Mouse (Mus musculus) limb, embryonic 15.5 days (tissue): ENCODE measurements around the gene Fgr. TPM values are rescaled to one million over a fixed set of nuclear protein-coding genes. Genes with fewer than 3 reads are reported as not detected.

ENCODE experiments used
- ATAC-seq: fragments of 200-750 bp; cut with Nextera tagmentation; 2 replicates; pipeline ENCODE4 v1.8.0; 2017; ENCODE audit warnings: low read depth, moderate TSS enrichment; ENCODE audit not compliant: insufficient number of reproducible peaks, low FRiP score, low TSS enrichment
- H3K27ac ChIP-seq: fragments of 300-500 bp; sonication (generic); 2 replicates; pipeline ENCODE4 v1.5.1; 2015; ENCODE audit warnings: moderate library complexity, mild to moderate bottlenecking, inconsistent platforms
- H3K27me3 ChIP-seq: fragments of 300-500 bp; sonication (generic); 2 replicates; pipeline ENCODE4 v1.6.1; 2015; ENCODE audit warnings: inconsistent platforms
- H3K36me3 ChIP-seq: fragments of 300-500 bp; sonication (generic); 2 replicates; pipeline ENCODE4 v1.6.1; 2015; ENCODE audit warnings: inconsistent platforms
- H3K4me1 ChIP-seq: fragments of 300-500 bp; sonication (generic); 2 replicates; pipeline ENCODE4 v1.6.1; 2015; ENCODE audit warnings: inconsistent platforms
- H3K4me2 ChIP-seq: fragments of 300-500 bp; sonication (generic); 2 replicates; pipeline ENCODE4 v1.6.1; 2015; ENCODE audit warnings: mild to moderate bottlenecking, inconsistent platforms
- H3K4me3 ChIP-seq: fragments of 300-500 bp; sonication (generic); 2 replicates; pipeline ENCODE4 v1.5.1; 2015; ENCODE audit warnings: mild to moderate bottlenecking, inconsistent platforms
- H3K9ac ChIP-seq: fragments of 300-500 bp; sonication (generic); 2 replicates; pipeline ENCODE4 v1.6.1; 2015; ENCODE audit warnings: inconsistent platforms
- H3K9me3 ChIP-seq: fragments of 300-500 bp; sonication (generic); 2 replicates; pipeline ENCODE4 v1.6.1; 2016; ENCODE audit warnings: inconsistent platforms
- WGBS: fragments of 180-500 bp; shearing (Covaris S2); methylation state at CpG from one replicate; pipeline ENCODE4 v1.1.7; 2015; 5-methylcytosine and 5-hydroxymethylcytosine counted together
- polyA plus RNA-seq: library from polyadenylated mRNA; unstranded; fragments of >200 nt; fragmentation: Nextera tagmentation; extraction: Ambion mirVana; gene quantifications from 2 replicates; pipeline ENCODE4 v1.2.1, GENCODE M21; 2015

The Fgr gene
- polyA plus RNA-seq, 1 experiment from 2014 or later: 0.36 TPM

GRCm38 (mm10) chr4:133043798-133044646 lies 70.1 kb downstream of the Fgr start:
- WGBS: 34% methylated on average over 6 of the region's 6 CpGs
- Histone ChIP-seq H3K36me3 (no peaks in the 10 kb centered on the region), H3K27ac (peak overlapping the region; percentile 82), H3K9ac (no peak overlapping the region), H3K27me3 (no peaks in the 10 kb centered on the region), H3K4me3 (peak overlapping the region; percentile 22; the same call in 1 of the 2 replicates), H3K4me2 (peak overlapping the region; percentile 17; the same call in 1 of the 2 replicates), H3K4me1 (peaks cover 98% of the 10 kb centered on the region), H3K9me3 (no peaks in the 10 kb centered on the region)
- no peak for ATAC-seq

GRCm38 (mm10) chr4:133044647-133045094 lies 70.8 kb downstream of the Fgr start:
- 36% methylated on average over 6 of the region's 6 CpGs for WGBS
- no peaks in the 10 kb centered on the region for H3K27me3 ChIP-seq
- H3K27ac ChIP-seq: peak overlapping the region; percentile 82
- no peaks in the 10 kb centered on the region for H3K36me3 ChIP-seq
- H3K9me3 ChIP-seq: no peaks in the 10 kb centered on the region
- peaks cover 99% of the 10 kb centered on the region for H3K4me1 ChIP-seq
- ATAC-seq: no peak
- H3K4me2 ChIP-seq: 0 out of 2 replicates have a peak overlapping the region, but pooled peaks have one; percentile 0
- H3K9ac ChIP-seq: no peak overlapping the region
- no peak overlapping the region for H3K4me3 ChIP-seq

DNA sequence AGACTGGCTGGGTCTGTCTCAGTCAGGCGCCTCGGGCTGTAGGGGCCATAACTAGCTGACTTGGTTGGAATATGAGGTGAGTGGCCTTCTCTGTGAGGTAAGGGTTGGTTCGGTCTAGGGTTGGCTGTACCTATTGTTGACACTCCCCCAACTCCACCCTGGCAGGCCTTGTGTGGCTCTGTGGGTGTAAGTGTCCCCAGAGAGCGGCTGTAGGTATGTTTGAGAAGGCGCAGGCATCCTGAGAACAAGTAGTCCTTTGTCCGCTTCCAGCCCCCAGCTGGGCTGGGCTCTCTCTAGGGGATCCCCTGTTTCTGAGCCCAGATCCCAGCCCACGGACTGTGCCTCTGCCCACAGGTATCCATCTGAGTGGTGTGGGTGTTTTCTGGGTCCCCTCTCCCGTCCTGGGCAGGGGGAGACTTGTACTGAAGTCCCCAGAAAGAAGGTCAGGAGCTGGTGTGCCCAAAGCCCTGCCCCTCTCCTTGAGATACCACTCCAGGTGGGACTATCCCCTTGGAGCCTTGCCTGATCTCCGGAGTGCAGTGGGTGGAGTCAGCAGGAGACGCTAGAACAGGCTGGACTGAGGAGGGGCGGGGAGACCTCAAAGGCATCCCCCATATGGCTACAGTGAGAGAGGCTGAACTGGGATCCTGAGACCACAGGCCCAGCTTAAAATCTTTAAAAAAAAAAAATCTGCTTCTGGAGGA lies 72.0 kb downstream of the Fgr start:
- no peaks in the 10 kb centered on the region for H3K9me3 ChIP-seq
- H3K9ac ChIP-seq: no peak overlapping the region
- ATAC-seq: no peak
- H3K27ac ChIP-seq: peak overlapping the region; percentile 82
- peaks cover 100% of the 10 kb centered on the region for H3K4me1 ChIP-seq
- H3K36me3 ChIP-seq: no peaks in the 10 kb centered on the region
- WGBS: 37% methylated on average over 11 of the region's 11 CpGs
- 0 out of 2 replicates have a peak overlapping the region, but pooled peaks have one; percentile 10 for H3K4me2 ChIP-seq
- H3K27me3 ChIP-seq: no peaks in the 10 kb centered on the region
- H3K4me3 ChIP-seq: no peak overlapping the region; the same call in 1 of the 2 replicates

DNA sequence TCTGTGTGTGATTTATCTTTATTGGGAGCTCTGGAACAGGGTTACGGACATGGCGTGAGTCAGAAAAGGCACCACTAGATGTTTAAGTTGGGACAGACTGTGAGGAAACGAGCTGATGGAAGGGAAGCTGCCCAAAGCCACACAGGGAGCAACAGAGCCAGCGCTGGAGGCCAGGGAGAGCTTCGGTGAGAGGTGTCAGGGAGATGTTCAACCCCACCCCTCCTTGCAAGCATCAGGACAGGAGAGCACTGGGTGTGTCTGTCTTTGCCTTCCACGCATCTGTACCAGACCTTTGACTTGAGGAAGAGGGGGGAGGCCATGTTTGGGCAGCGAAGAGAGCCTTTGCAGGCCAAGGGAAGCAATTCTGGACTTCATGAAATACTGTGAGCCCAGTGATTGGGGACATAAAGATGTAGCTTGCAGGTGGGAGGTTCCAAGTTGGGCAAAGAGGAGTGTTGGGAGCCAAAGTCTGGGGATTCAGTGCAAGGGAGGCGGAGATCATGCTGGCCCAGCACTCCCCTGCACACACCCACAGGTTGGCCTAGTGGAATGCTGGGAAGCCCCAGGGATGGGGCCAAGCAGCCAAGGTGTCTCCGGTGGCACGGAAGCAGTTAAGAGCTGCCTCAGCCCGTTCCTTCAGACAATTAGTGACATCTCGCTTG lies 72.9 kb downstream of the Fgr start:
- ATAC-seq: no peak
- peak overlapping the region; percentile 82 for H3K27ac ChIP-seq
- H3K36me3 ChIP-seq: no peaks in the 10 kb centered on the region
- peaks cover 100% of the 10 kb centered on the region for H3K4me1 ChIP-seq
- no peaks in the 10 kb centered on the region for H3K9me3 ChIP-seq
- H3K9ac ChIP-seq: no peak overlapping the region
- 31% methylated on average over 12 of the region's 12 CpGs for WGBS
- no peaks in the 10 kb centered on the region for H3K27me3 ChIP-seq
- no peak overlapping the region for H3K4me3 ChIP-seq
- peak overlapping the region; percentile 7; the same call in 1 of the 2 replicates for H3K4me2 ChIP-seq

DNA sequence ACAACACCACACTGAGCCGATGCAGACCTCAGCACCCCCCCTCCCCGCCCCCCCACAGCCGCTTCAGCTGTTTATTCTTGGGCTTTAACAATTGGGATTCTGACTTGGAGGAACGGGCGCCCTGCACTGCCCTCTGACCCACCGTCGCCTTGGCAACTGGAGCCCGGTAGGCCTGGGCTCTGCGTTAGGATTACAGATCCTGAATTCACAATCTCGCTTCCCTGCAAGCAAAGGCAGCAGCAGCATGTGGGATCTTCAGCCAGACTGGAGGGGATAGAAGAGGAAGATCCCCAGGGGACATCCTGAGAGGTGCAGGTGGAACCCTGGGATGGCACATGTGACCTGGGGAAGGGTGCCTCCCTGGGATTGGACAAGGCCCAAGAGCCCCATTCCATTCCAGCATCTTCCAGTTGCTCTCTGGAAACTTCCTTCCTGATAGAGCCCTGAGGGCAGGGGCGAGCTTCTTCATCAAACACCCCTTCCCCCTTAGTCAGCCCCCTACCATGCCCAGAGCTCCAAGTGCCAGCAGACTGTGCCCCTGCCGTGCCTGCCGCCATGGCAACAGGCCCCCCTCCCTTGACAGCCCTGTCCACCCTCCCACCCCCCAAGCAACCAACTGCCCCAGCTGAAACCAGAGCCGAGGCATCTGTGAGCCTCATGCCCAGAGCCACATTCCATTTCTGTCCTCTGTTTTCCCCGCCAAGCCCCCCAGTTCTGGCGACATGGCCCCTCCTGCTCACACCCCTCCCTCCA lies 73.6 kb downstream of the Fgr start:
- 0 out of 2 replicates have a peak overlapping the region, but pooled peaks have one; percentile 2 for H3K4me2 ChIP-seq

DNA sequence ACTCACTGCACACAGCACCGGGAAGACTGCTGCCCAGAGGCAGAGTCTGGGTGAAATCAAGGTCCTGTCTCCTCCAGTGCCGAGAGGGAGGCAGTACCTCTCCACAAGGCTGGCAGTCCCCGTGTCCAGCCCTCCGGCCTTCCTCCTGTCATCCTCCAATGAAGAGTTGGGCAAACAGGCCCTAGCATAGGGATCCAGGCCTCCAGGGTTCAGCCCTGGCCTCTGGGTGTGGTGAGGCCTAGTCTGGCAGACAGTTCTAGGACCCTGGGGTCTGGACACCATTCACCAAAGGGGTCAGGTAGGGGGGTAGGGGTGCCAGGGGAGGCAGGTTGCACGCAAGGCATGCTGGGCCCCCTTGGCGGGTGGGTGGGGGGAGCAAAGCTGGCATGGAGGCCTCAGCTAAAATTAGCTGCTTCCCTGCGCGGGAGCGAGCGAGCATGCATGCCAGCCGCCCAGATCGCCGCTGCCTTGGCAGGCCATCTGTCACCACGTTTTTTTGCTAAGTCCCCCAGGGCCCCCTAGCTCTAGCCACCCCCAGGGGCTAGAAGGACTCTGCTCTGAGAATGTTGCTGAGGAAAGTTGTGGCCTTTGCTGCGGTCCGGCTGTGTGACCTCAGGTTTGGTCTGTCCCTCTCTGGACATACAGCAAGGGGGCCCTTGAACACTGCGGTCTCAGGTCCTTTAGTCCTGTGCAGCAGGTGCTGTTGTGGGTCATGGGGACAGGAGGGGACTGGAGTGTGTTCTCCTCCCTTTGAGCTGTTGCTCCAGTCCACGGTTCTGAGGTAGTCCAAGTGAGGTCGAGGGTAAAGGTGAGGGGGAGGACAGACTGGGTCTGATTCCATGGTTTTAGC lies 75.4 kb downstream of the Fgr start:
- 45% methylated on average over 19 of the region's 19 CpGs for WGBS
- Histone ChIP-seq H3K9me3 (no peaks in the 10 kb centered on the region), H3K4me1 (peaks cover 99% of the 10 kb centered on the region), H3K9ac (no peak overlapping the region), H3K36me3 (no peaks in the 10 kb centered on the region), H3K4me2 (peak overlapping the region; percentile 17; the same call in 1 of the 2 replicates), H3K4me3 (no peak overlapping the region), H3K27ac (peak overlapping the region; percentile 82), H3K27me3 (no peaks in the 10 kb centered on the region)
- no peak for ATAC-seq

More for the DNA sequence above, 73.6 kb downstream of the Fgr start:
- Histone ChIP-seq H3K9ac (no peak overlapping the region), H3K9me3 (no peaks in the 10 kb centered on the region), H3K27ac (peak overlapping the region; percentile 82), H3K36me3 (no peaks in the 10 kb centered on the region), H3K27me3 (no peaks in the 10 kb centered on the region), H3K4me1 (peaks cover 100% of the 10 kb centered on the region), H3K4me3 (no peak overlapping the region)
- WGBS: 24% methylated on average over 16 of the region's 16 CpGs
- no peak for ATAC-seq

- H3K4me2 ChIP-seq: no peak overlapping the region
- H3K4me3 ChIP-seq: no peak overlapping the region
- 70% methylated on average over 9 of the region's 9 CpGs for WGBS
- H3K27me3 ChIP-seq: no peaks in the 10 kb centered on the region
- H3K9me3 ChIP-seq: no peaks in the 10 kb centered on the region
- no peak for ATAC-seq
- H3K27ac ChIP-seq: peak overlapping the region; percentile 22; the same call in 1 of the 2 replicates
- H3K9ac ChIP-seq: no peak overlapping the region
- H3K36me3 ChIP-seq: peaks cover 8% of the 10 kb centered on the region; the same call in 1 of the 2 replicates
- H3K4me1 ChIP-seq: peaks cover 98% of the 10 kb centered on the region
Observed at GRCm38 (mm10) chr4:133050196-133050836, 76.4 kb downstream of the Fgr start.

- ATAC-seq: no peak
- no peaks in the 10 kb centered on the region for H3K27me3 ChIP-seq
Observed at GRCm38 (mm10) chr4:133050837-133051549, 77.1 kb downstream of the Fgr start.

DNA sequence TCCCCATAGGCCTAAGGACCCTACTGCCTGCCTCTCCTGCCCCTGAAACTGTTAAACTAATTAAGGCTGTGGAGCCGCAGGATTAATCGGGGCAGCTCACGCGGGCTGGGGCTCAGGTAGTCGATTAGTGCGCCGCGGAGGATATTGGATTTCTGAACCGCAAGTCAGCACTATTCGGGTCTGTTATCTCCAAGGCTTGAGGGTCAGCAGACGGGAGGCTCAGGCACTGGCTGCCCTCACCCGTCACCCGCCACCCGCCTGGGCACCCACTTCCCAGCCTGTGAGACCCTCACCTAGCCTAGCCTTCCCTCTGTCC lies 77.6 kb downstream of the Fgr start:
- Histone ChIP-seq H3K9ac (0 out of 2 replicates have a peak overlapping the region, but pooled peaks have one; percentile 17), H3K9me3 (no peaks in the 10 kb centered on the region), H3K4me1 (peaks cover 98% of the 10 kb centered on the region), H3K36me3 (peaks cover 11% of the 10 kb centered on the region; the same call in 1 of the 2 replicates), H3K4me3 (no peak overlapping the region), H3K27ac (peak overlapping the region; percentile 87), H3K27me3 (no peaks in the 10 kb centered on the region), H3K4me2 (peak overlapping the region; percentile 29; the same call in 1 of the 2 replicates)
- WGBS: 25% methylated on average over 14 of the region's 14 CpGs
- ATAC-seq: no peak

More at GRCm38 (mm10) chr4:133050837-133051549, 77.1 kb downstream of the Fgr start:
- Histone ChIP-seq H3K9ac (peak overlapping the region; percentile 1; the same call in 1 of the 2 replicates), H3K27ac (peak overlapping the region; percentile 87), H3K4me3 (no peak overlapping the region), H3K4me2 (peak overlapping the region; percentile 29; the same call in 1 of the 2 replicates), H3K4me1 (peaks cover 98% of the 10 kb centered on the region), H3K36me3 (peaks cover 11% of the 10 kb centered on the region; the same call in 1 of the 2 replicates), H3K9me3 (no peaks in the 10 kb centered on the region)
- 84% methylated on average over 6 of the region's 6 CpGs for WGBS
